Mouse (Mus musculus): ENCODE data around the gene Ankzf1. TPM values are rescaled to one million over a fixed set of nuclear protein-coding genes. Genes with fewer than 3 reads are reported as not detected.

The Ankzf1 gene
- polyA plus RNA-seq, 1 experiment from 2014 or later = 28.0 TPM

- Histone ChIP-seq H3K36me3 (peaks cover 31% of the 10 kb centered on the region), H3K4me3 (peak overlapping the region; percentile 57), H3K9ac (no peak overlapping the region), H3K9me3 (no peaks in the 10 kb centered on the region), H3K4me1 (peaks cover 24% of the 10 kb centered on the region), H3K27me3 (peaks cover 53% of the 10 kb centered on the region), H3K4me2 (peak overlapping the region; percentile 96), H3K27ac (0 out of 2 replicates have a peak overlapping the region, but pooled peaks have one; percentile 43)
- 2% methylated on average over 6 of the region's 6 CpGs for WGBS
- ATAC-seq (ENCODE audit: insufficient number of reproducible peaks, low FRiP score, low TSS enrichment, low read depth) = no peak
Observed at GRCm38 (mm10) chr1:75217893-75218226, 25.9 kb downstream of the Ankzf1 start.

- ATAC-seq (ENCODE audit: insufficient number of reproducible peaks, low FRiP score, low TSS enrichment, low read depth) = peak; percentile 43; the same call in 1 of the 2 replicates
- H3K4me1 ChIP-seq = peaks cover 22% of the 10 kb centered on the region
- H3K36me3 ChIP-seq = peaks cover 25% of the 10 kb centered on the region
- peak overlapping the region; percentile 43 for H3K27ac ChIP-seq
- peaks cover 53% of the 10 kb centered on the region for H3K27me3 ChIP-seq
- H3K4me2 ChIP-seq = peak overlapping the region; percentile 96
- WGBS = 1% methylated on average over 38 of the region's 38 CpGs
- H3K9me3 ChIP-seq = no peaks in the 10 kb centered on the region
- H3K9ac ChIP-seq = peak overlapping the region; percentile 36; the same call in 1 of the 2 replicates
- H3K4me3 ChIP-seq = peak overlapping the region; percentile 57
Observed at GRCm38 (mm10) chr1:75218227-75219001, 26.5 kb downstream of the Ankzf1 start.

- Histone ChIP-seq H3K4me2 (peak overlapping the region; percentile 96), H3K36me3 (peaks cover 19% of the 10 kb centered on the region), H3K9ac (peak overlapping the region; percentile 36), H3K4me3 (peak overlapping the region; percentile 57), H3K9me3 (no peaks in the 10 kb centered on the region), H3K4me1 (peaks cover 22% of the 10 kb centered on the region), H3K27ac (peak overlapping the region; percentile 43; the same call in 1 of the 2 replicates), H3K27me3 (peaks cover 53% of the 10 kb centered on the region)
- WGBS = under 1% methylated on average over 24 of the region's 24 CpGs
- peak; percentile 81 for ATAC-seq (ENCODE audit: insufficient number of reproducible peaks, low FRiP score, low TSS enrichment, low read depth)
Observed at GRCm38 (mm10) chr1:75219078-75219477, 27.1 kb downstream of the Ankzf1 start.

GRCm38 (mm10) chr1:75219531-75219930, 27.6 kb downstream of the Ankzf1 start, which contains the start of gene Tuba4a:
Gene Tuba4a (minus strand): TSS chr1:75219865.
- H3K27ac ChIP-seq = peak within 1 kb of the TSS; percentile 43
- H3K4me2 ChIP-seq = peak within 1 kb of the TSS; percentile 96
- H3K9me3 ChIP-seq = no peaks in the 10 kb centered on the region
- WGBS = 2% methylated on average over 34 of the region's 34 CpGs
- no peak for ATAC-seq (ENCODE audit: insufficient number of reproducible peaks, low FRiP score, low TSS enrichment, low read depth)
- H3K4me3 ChIP-seq = peak within 1 kb of the TSS; percentile 57
- H3K9ac ChIP-seq = peak within 1 kb of the TSS; percentile 36
- H3K27me3 ChIP-seq = peaks cover 53% of the 10 kb centered on the region
- H3K36me3 ChIP-seq = peaks cover 14% of the 10 kb centered on the region
- H3K4me1 ChIP-seq = peaks cover 22% of the 10 kb centered on the region

- Histone ChIP-seq H3K4me1 (peaks cover 22% of the 10 kb centered on the region), H3K9ac (no peak overlapping the region), H3K27ac (no peak overlapping the region), H3K4me2 (no peak overlapping the region), H3K4me3 (no peak overlapping the region), H3K27me3 (peaks cover 53% of the 10 kb centered on the region), H3K36me3 (no peaks in the 10 kb centered on the region), H3K9me3 (no peaks in the 10 kb centered on the region)
- 67% methylated on average over 3 of the region's 3 CpGs for WGBS
- ATAC-seq (ENCODE audit: insufficient number of reproducible peaks, low FRiP score, low TSS enrichment, low read depth) = no peak
Observed at GRCm38 (mm10) chr1:75221538-75221937, 29.6 kb downstream of the Ankzf1 start.

- H3K4me2 ChIP-seq = no peak overlapping the region
- WGBS = 75% methylated on average over 6 of the region's 6 CpGs
- no peak for ATAC-seq (ENCODE audit: insufficient number of reproducible peaks, low FRiP score, low TSS enrichment, low read depth)
- H3K4me3 ChIP-seq = no peak overlapping the region
- no peak overlapping the region for H3K9ac ChIP-seq
- peaks cover 20% of the 10 kb centered on the region for H3K4me1 ChIP-seq
- H3K27ac ChIP-seq = no peak overlapping the region
- H3K36me3 ChIP-seq = no peaks in the 10 kb centered on the region
- peaks cover 41% of the 10 kb centered on the region for H3K27me3 ChIP-seq
- no peaks in the 10 kb centered on the region for H3K9me3 ChIP-seq
Observed at GRCm38 (mm10) chr1:75222926-75223325, 31.0 kb downstream of the Ankzf1 start.

GRCm38 (mm10) chr1:75223532-75223931, 31.6 kb downstream of the Ankzf1 start:
- ATAC-seq (ENCODE audit: insufficient number of reproducible peaks, low FRiP score, low TSS enrichment, low read depth) = no peak
- H3K9me3 ChIP-seq = no peaks in the 10 kb centered on the region
- H3K9ac ChIP-seq = no peak overlapping the region
- peaks cover 14% of the 10 kb centered on the region for H3K4me1 ChIP-seq
- no peak overlapping the region for H3K4me2 ChIP-seq
- H3K4me3 ChIP-seq = no peak overlapping the region
- WGBS = 65% methylated on average over 6 of the region's 6 CpGs
- H3K27me3 ChIP-seq = peaks cover 35% of the 10 kb centered on the region
- H3K36me3 ChIP-seq = no peaks in the 10 kb centered on the region
- H3K27ac ChIP-seq = no peak overlapping the region

GRCm38 (mm10) chr1:75225473-75225872, 33.5 kb downstream of the Ankzf1 start:
- ATAC-seq (ENCODE audit: insufficient number of reproducible peaks, low FRiP score, low TSS enrichment, low read depth) = no peak
- H3K4me2 ChIP-seq = no peak overlapping the region
- H3K36me3 ChIP-seq = no peaks in the 10 kb centered on the region
- no peaks in the 10 kb centered on the region for H3K9me3 ChIP-seq
- 68% methylated on average over 3 of the region's 3 CpGs for WGBS
- no peak overlapping the region for H3K27ac ChIP-seq
- no peak overlapping the region for H3K4me3 ChIP-seq
- no peak overlapping the region for H3K9ac ChIP-seq
- H3K4me1 ChIP-seq = no peaks in the 10 kb centered on the region
- peaks cover 16% of the 10 kb centered on the region for H3K27me3 ChIP-seq

- no peak overlapping the region for H3K4me2 ChIP-seq
- no peak overlapping the region for H3K27ac ChIP-seq
- WGBS = 62% methylated on average over 2 of the region's 2 CpGs
- no peaks in the 10 kb centered on the region for H3K4me1 ChIP-seq
- H3K36me3 ChIP-seq = no peaks in the 10 kb centered on the region
- no peak overlapping the region for H3K4me3 ChIP-seq
- H3K9ac ChIP-seq = no peak overlapping the region
- H3K9me3 ChIP-seq = no peaks in the 10 kb centered on the region
- ATAC-seq (ENCODE audit: insufficient number of reproducible peaks, low FRiP score, low TSS enrichment, low read depth) = no peak
- H3K27me3 ChIP-seq = peaks cover 9% of the 10 kb centered on the region
Observed at GRCm38 (mm10) chr1:75226138-75226537, 34.2 kb downstream of the Ankzf1 start.

GRCm38 (mm10) chr1:75227653-75228052, 35.7 kb downstream of the Ankzf1 start:
- Histone ChIP-seq H3K27ac (no peak overlapping the region), H3K36me3 (no peaks in the 10 kb centered on the region), H3K4me2 (no peak overlapping the region), H3K4me1 (no peaks in the 10 kb centered on the region), H3K27me3 (no peaks in the 10 kb centered on the region), H3K4me3 (no peak overlapping the region), H3K9me3 (no peaks in the 10 kb centered on the region), H3K9ac (no peak overlapping the region)
- no peak for ATAC-seq (ENCODE audit: insufficient number of reproducible peaks, low FRiP score, low TSS enrichment, low read depth)
- 73% methylated on average over 1 of the region's 1 CpGs for WGBS

- H3K27ac ChIP-seq = no peak overlapping the region
- no peaks in the 10 kb centered on the region for H3K36me3 ChIP-seq
- no peaks in the 10 kb centered on the region for H3K27me3 ChIP-seq
- no peaks in the 10 kb centered on the region for H3K9me3 ChIP-seq
- H3K4me3 ChIP-seq = no peak overlapping the region
- no peak overlapping the region for H3K9ac ChIP-seq
- no peak for ATAC-seq (ENCODE audit: insufficient number of reproducible peaks, low FRiP score, low TSS enrichment, low read depth)
- no peaks in the 10 kb centered on the region for H3K4me1 ChIP-seq
- WGBS = 51% methylated on average over 4 of the region's 4 CpGs
- H3K4me2 ChIP-seq = no peak overlapping the region
Observed at GRCm38 (mm10) chr1:75229158-75229557, 37.2 kb downstream of the Ankzf1 start.

- ATAC-seq (ENCODE audit: insufficient number of reproducible peaks, low FRiP score, low TSS enrichment, low read depth) = no peak
- Histone ChIP-seq H3K4me1 (peaks cover under 1% of the 10 kb centered on the region; the same call in 1 of the 2 replicates), H3K9me3 (no peaks in the 10 kb centered on the region), H3K4me3 (no peak overlapping the region), H3K27me3 (no peaks in the 10 kb centered on the region), H3K36me3 (no peaks in the 10 kb centered on the region), H3K27ac (no peak overlapping the region), H3K9ac (no peak overlapping the region), H3K4me2 (no peak overlapping the region)
- WGBS = 59% methylated on average over 7 of the region's 7 CpGs
Observed at GRCm38 (mm10) chr1:75230335-75230994, 38.5 kb downstream of the Ankzf1 start.

Measured in limb, embryonic 15.5 days (tissue).